Mouse (Mus musculus) 3134 (cell line): ENCODE data around the gene Zfp626.
"Not testable (repeated sequence)": the region's sequence is repeated elsewhere in the genome, so short reads cannot be mapped to it uniquely, and the experiment has no call there.

Source experiments
- DNase-seq: peaks from one replicate; pipeline ENCODE4 v3.0.0-alpha.2; 2011; ENCODE audit warnings: low spot score; ENCODE audit not compliant: insufficient read length; ENCODE audit errors: extremely low read depth

The Zfp626 gene

GRCm38 (mm10) chr7:27806896-27807295 is at the start of gene Zfp626:
TSS of gene Zfp626 (plus strand) at chr7:27807196.
- DNase-seq, result not testable (repeated sequence)

- no peak for DNase-seq
These were observed 41.7 kb upstream of the Zfp626 start for GRCm38 (mm10) chr7:27765176-27765886.

DNA sequence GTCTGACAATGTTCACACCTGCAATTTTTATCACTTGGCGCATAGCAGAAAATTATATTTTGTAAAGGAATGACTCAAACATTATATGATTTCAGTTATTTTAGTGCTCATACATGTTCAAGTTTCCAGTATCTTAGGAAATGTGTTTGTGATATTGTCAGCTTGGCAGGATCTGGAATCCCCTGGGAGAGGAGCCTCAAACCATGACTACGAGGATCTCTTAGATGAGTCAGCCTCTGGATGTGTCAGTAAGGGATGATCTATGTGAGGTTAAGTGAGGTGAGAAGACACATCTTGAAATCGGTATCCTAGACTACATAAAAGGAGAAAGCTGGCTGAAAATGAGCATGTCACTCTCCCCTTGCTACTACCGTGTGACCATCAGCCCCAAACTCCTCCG is 17.7 kb upstream of the Zfp626 start:
- DNase-seq, result no peak

DNA sequence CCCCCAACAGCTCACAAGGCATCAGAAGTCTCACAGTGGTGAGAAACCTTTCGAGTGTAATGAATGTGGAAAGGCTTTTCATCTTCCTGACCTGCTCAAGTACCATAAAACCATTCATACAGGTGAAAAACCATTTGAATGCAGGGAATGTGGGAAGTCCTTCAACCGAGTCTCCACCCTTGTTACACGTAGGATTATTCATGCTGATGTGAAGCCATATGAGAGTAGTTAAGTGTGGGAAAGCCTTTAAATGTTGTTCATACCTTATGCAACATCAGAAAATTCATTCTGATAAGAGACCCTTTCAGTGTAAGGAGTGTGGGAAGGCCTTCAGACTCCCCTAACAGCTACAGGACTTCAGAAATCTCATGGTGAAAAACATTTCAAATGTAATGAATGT is 13.1 kb upstream of the Zfp626 start:
- DNase-seq, result not testable (repeated sequence)

DNA sequence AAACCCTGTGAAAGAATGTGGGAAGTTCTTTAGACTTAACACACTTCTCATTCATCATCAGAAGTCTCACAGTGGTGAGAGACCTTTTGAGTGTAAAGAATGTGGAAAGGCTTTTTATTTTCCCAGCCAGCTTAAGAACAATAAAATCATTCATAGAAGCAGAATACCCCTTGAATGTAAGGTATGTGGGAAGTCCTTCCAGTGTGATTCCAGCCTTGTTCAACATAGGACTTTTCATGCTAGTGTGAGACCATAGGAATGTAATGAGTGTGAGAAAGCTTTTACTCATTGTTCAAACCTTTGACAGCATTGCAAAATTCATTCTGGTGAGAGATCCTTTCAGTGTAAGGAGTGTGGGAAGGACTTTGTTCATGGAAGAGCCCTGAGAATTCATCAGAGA is 12.4 kb upstream of the Zfp626 start:
- no peak for DNase-seq

GRCm38 (mm10) chr7:27797906-27798811 is 8.8 kb upstream of the Zfp626 start:
- DNase-seq, result no peak

- no peak for DNase-seq
These were observed 5.9 kb upstream of the Zfp626 start for GRCm38 (mm10) chr7:27801137-27801536.

GRCm38 (mm10) chr7:27802986-27803385 is 4.0 kb upstream of the Zfp626 start:
- peak; percentile 11 for DNase-seq

DNA sequence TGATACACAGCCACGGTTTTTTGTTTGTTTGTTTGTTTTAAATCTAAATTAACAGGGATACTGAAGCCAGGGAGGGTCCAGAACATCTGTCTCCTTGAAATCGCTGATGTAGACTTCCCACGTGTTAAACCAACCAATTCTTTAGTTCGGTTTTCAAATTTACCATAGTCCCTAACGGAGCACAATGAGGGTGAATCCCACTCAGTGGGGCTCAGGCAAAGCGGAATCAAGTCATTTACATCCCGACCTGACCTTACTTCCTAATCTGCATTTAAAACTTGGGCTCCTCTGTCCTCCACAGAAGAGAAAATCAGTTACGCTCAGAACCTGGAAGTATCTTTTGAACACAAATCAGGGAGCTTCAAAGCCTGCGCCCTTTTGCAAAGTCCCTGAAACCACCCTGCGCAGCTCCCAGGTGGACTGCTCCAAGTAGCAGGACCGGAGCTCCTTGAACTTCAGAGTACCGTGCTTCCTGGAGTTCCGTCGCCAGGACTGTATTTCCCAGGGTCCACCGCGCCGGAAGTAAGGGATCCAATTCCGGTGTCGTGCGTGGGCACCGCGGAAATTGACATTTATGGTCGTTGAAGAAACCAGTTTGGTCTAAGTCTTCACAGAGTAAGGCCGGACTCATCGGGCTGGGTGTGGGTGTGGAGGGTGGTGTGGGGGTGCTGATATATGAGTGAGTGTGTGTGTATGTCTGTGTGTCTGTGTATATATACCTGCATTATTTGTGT is 2.5 kb upstream of the Zfp626 start:
- DNase-seq, result peak; percentile 69

DNA sequence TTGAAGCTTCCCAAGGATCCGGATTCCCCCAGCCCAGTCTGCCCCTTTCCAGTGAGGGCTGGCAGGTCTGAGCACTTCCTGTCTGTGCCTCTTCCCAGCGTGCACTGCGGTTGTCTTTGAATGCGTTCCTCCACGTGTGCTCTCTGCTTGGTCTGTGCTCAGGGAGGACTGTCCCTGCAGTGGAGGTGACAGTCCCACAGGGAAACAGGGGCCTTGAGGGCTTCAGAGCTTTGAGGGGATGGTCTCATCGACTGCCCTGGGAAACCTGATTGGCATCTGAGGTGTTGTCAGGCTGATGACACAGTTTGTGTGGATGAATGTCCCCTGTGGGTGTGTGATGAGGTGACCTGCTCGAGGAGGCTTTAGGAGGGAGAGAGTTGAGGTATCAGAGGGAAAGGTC is 309 bp downstream of the Zfp626 start:
- DNase-seq, result not testable (repeated sequence)

- DNase-seq, result no peak
These were observed 11.6 kb downstream of the Zfp626 start for GRCm38 (mm10) chr7:27818526-27819110.

DNA sequence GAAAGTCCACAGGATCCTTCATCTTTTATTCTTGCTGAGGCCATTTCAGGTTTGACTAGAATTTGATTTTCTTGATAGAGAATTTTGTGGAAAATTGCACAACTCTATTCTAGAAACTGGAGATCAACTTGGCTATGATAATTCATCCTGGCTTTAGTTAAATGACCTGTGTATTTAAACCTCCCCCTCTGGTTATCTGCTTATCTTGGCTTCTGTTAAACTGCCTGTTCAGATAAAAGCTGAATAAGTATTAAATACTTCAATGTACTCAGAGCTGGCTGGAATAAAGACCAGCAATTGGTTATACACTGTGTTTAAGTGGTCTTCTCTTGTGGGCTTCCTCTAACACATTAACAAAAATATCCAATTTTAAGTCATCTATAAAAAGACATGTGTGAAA is 15.6 kb downstream of the Zfp626 start:
- no peak for DNase-seq

GRCm38 (mm10) chr7:27834131-27834530 is 27.1 kb downstream of the Zfp626 start:
- no peak for DNase-seq

DNA sequence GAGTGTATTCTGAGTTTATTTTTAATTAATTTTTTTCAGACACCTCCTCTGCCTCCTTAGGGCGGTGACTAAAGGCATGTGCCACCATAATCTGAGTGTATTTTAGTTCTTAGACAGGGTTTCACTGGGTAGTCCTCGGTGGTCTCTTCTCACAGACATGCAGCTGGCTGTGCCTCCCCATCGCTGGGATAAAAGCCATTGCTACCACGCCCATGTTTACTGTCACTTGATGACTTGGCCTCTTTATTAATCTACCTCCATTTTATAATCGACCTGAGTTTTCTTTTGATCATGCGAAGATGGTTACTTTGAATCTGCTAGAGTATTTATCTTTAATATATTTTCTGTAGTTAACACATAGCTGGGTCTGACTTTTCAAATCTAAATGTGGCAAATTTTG is 30.9 kb downstream of the Zfp626 start:
- no peak for DNase-seq

DNA sequence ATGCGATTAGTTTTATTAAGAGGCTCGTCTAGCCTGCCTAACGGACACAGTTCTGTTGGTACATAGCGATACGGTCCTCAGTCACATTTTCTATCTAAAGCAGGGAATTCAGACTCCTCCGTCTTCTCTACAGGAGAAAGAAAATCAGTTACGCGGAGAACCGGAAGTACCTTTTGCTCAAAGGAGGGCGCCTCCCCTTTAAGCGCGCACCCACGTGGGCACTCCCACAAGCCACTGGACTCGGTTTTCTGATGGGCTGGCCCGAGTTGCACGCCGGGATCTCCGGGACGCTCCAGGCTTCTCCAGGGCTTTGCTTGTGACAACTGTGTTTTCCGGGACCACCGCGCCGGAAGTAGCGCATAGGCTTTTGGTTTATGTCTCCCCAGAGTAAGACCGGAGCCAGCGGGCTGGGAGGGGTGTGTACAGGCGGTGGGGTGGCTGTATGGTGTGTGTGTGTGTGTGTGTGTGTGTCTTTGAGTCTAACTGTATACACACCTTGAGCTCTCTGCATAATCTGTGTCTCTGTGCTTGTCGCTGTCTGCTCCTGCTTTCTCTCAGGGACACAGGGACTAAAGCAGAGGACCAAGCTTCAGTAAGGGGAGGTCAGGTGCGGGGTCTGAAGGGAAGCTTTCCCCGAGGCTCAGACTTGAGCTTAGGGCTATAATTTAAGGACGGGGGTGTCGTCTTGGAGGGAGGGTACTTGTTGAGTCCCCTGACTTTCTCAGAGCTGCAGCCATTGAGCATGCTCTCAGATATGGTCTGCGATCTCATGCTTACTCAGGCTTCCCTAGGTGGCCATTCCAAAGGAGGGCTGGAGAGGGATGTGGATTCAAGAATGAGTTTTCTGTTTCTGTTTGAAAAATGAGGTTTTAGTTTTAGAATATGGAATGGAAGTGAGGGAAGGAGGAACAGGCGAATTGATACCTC is 31.6 kb downstream of the Zfp626 start, which contains the start of gene Zfp59:
Zfp59 (plus strand) TSS at position 285 of the 927 bp plus-strand sequence.
- DNase-seq, result peak; percentile 86

- DNase-seq, result no peak
These were observed 32.6 kb downstream of the Zfp626 start for GRCm38 (mm10) chr7:27839596-27839995.

DNA sequence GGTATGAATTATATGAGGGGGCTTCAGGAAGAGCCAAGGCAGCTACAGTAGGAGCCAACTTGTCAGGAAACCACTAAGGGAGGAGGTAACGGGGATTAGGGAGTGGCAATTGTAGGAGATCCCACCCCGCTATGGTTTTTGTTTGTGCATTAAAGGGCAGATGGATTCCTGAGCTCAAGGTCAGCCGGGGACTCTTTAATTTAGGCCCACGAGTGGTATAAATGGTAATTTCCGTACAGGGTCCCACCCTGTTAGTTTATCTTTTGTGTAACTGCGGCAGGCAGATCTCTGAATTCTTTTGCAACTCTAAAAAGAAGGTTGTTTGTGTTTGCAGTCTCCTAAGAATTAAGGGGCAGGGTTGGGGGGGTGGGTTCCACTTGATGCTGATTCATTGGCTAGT is 33.1 kb downstream of the Zfp626 start:
- DNase-seq, result no peak

DNA sequence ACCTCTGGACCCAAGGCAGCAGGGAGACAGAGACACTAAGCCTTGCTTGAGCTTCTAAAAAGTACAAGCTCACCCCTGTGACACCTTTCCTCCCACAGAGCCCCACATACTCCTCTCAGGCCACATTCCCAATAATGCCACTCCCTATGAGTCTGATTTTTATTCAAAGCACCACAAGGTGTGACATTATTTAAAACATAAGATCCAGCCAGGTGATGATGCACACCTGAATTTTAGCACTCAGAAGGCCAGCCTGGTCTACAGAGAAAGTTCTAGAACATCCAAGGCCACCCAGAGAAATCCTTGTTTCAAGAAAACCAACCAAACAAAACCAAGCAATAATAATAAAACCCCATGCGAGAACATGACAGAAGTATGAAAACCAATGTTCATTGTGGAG is 50.2 kb downstream of the Zfp626 start, which contains the start of gene Zfp607a:
Zfp607a (plus strand) TSS at position 301 of the 400 bp plus-strand sequence.
- no peak for DNase-seq
